Mouse (Mus musculus) telencephalon, adult 2 months (tissue): ENCODE results near the gene Syna.

Source experiments
- DNase-seq: peaks from one replicate; pipeline ENCODE4 v3.0.0-alpha.2; 2011; ENCODE audit warnings: low read depth, low spot score

Syna gene

GRCm38 (mm10) chr5:134567445-134567844 lies 7.5 kb upstream of the Syna start:
- no peak for DNase-seq

GRCm38 (mm10) chr5:134565696-134566095 lies 5.7 kb upstream of the Syna start:
- DNase-seq: no peak

GRCm38 (mm10) chr5:134564272-134564671 lies 4.3 kb upstream of the Syna start:
- DNase-seq: no peak

- DNase-seq: no peak
Measured at GRCm38 (mm10) chr5:134560450-134561171, 640 bp upstream of the Syna start.

- DNase-seq: no peak
Measured at GRCm38 (mm10) chr5:134555463-134556164, 4.4 kb downstream of the Syna start.

- DNase-seq: no peak
Measured at GRCm38 (mm10) chr5:134553951-134554546, 5.9 kb downstream of the Syna start.

- peak; percentile 91 for DNase-seq
Measured at GRCm38 (mm10) chr5:134552110-134552972, 7.6 kb downstream of the Syna start, which contains the start of gene Clip2. Clip2 (minus strand) TSS chr5:134552434.

GRCm38 (mm10) chr5:134551233-134552109 lies 8.5 kb downstream of the Syna start:
- DNase-seq: no peak

GRCm38 (mm10) chr5:134550836-134551232 lies 9.1 kb downstream of the Syna start:
- no peak for DNase-seq

- no peak for DNase-seq
Measured at GRCm38 (mm10) chr5:134549640-134550168, 10.3 kb downstream of the Syna start.

- no peak for DNase-seq
Measured at GRCm38 (mm10) chr5:134548306-134548705, 11.7 kb downstream of the Syna start.

- DNase-seq: no peak
Measured at GRCm38 (mm10) chr5:134546790-134547189, 13.2 kb downstream of the Syna start.

- DNase-seq: no peak
Measured at GRCm38 (mm10) chr5:134545242-134545629, 14.7 kb downstream of the Syna start.

GRCm38 (mm10) chr5:134544516-134545241 lies 15.3 kb downstream of the Syna start:
- no peak for DNase-seq

- no peak for DNase-seq
Measured at GRCm38 (mm10) chr5:134541640-134542039, 18.3 kb downstream of the Syna start.

- no peak for DNase-seq
Measured at GRCm38 (mm10) chr5:134540881-134541280, 19.1 kb downstream of the Syna start.

- no peak for DNase-seq
Measured at GRCm38 (mm10) chr5:134539891-134540290, 20.1 kb downstream of the Syna start.

- no peak for DNase-seq
Measured at GRCm38 (mm10) chr5:134536036-134536435, 23.9 kb downstream of the Syna start.

- no peak for DNase-seq
Measured at GRCm38 (mm10) chr5:134532417-134532816, 27.6 kb downstream of the Syna start.

GRCm38 (mm10) chr5:134531585-134531984 lies 28.4 kb downstream of the Syna start:
- no peak for DNase-seq
